Mouse (Mus musculus) small intestine, adult 2 months (tissue): ENCODE results near the gene Zfp36l1.

ENCODE experiments used
- CTCF ChIP-seq: fragments of 200-500 bp; IDR thresholded peaks from 2 replicates; pipeline ENCODE4 v1.5.1; 2012; ENCODE audit warnings: low read depth, mild to moderate bottlenecking, control low read depth, inconsistent platforms, low read length, moderate library complexity, mixed read lengths; ENCODE audit not compliant: insufficient replicate concordance, insufficient read length; ENCODE audit errors: extremely low read depth
- POLR2A ChIP-seq: fragments of 200-500 bp; IDR thresholded peaks from 2 replicates; pipeline ENCODE4 v1.6.1; 2012; ENCODE audit warnings: low read depth, mild to moderate bottlenecking, control low read depth, inconsistent platforms, low read length, moderate library complexity

GRCm38 (mm10) chr12:80096734-80097133 is 16.1 kb downstream of the Zfp36l1 start:
- no peak for TF ChIP-seq CTCF
- TF ChIP-seq POLR2A: no peak
